Mouse (Mus musculus): ENCODE measurements around the gene Tspyl3.

DNA sequence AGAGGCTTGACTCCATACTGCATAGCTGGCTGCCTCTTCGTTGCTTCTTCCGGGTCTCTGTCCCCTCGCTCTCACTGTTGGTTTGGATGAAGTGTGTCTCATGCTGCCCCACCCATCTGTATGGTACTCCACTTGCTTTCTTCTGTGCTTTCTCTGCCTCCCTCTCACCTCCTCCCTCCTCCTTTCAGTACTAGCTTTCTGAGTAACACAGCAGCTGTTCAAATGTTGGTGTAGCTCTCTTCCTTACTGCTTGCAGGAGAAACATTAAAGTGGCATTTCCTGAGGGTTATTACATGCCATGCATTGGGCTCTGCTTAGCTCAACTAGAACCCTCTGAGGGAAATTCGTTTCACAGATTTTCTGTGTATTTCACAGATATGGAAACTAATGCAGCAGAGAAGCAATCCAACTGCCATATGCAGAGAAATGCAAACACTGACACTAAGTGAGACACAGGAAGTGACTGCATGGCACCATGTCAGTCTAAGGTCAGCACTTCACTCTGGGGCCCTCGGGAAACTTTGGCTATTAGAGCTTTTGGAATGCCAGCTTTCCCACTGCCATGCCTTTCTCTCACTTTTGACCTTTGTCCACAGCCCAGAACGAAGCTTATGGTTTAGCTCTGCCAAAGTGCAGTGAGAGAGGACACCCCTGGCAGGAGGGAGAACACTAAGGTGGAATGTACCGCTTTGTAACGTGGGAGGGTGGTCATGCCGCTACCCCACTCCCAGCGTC is 45.9 kb downstream of the Tspyl3 start:
- TF ChIP-seq MYB (IDR thresholded peaks at IDR 0.05; ENCODE audit: low read depth, low read length) (no peak), ZKSCAN1 (IDR thresholded peaks at IDR 0.05; ENCODE audit: low read depth, low read length) (no peak), MAFK (IDR thresholded peaks at IDR 0.05; ENCODE audit: borderline replicate concordance, low read depth, low read length) (no peak), HCFC1 (IDR thresholded peaks at IDR 0.05; ENCODE audit: low read depth, low read length) (no peak), CTCF (IDR thresholded peaks at IDR 0.05 in 2 of 3, conservative IDR thresholded peaks at IDR 0.05 in 1 of 3; ENCODE audit: control insufficient read depth in 1 of 3, insufficient read depth in 1 of 3, low read depth in 2 of 3, low read length in 3 of 3, poor library complexity in 1 of 3, severe bottlenecking in 1 of 3) (no peak), RCOR1 (IDR thresholded peaks at IDR 0.05; ENCODE audit: low read depth, low read length) (no peak), POLR2A (IDR thresholded peaks at IDR 0.05; ENCODE audit: control insufficient read depth in 1 of 2, insufficient read depth in 1 of 2, low read depth in 1 of 2, low read length in 2 of 2, poor library complexity in 1 of 2) (no peak), POLR2AphosphoS2 (IDR thresholded peaks at IDR 0.05; ENCODE audit: low read length) (no peak), USF2 (IDR thresholded peaks at IDR 0.05; ENCODE audit: borderline replicate concordance in 1 of 2, insufficient read depth in 1 of 2, low read depth in 1 of 2, low read length in 2 of 2) (no peak), GABPA (IDR thresholded peaks at IDR 0.05; ENCODE audit: low read depth, low read length) (no peak)
